Mouse (Mus musculus): ENCODE measurements around the gene Dhx16.

Gene Dhx16

DNA sequence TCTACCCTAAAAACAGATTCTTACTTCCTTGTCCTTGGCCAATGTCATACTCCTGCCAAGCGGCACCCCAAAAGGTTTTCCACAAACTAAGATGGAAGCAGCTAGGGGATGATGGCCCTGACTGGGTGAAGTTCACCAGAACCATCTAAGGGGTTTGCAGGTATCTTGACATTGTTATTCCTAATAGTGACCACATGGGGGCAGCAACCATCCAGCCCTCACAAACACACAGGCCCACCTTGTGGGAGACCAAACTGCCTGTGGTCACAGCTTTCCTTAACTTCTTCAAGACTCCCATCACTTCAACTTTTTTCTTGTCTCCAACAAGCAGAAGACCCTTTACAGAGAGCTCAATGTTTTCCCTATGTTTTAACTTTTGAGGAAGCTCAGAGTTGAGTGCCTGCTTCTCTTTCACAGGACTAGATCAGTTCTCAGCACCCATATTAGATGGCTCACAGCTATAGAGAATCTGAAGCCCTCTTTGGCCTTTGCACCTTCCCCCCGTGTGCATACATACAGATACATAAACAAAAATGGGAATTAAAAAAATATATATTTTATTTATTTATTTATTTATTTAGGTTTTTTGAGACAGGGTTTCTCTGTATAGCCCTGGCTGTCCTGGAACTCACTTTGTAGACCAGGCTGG lies 58.2 kb downstream of the Dhx16 start:
- peaks cover 1% of the 10 kb centered on the region for H3K36me3 ChIP-seq (ENCODE audit: insufficient read depth, low read length)
- TF ChIP-seq CTCF (conservative IDR thresholded peaks at IDR 0.05; ENCODE audit: low read length) (peak; percentile 71), NANOG (IDR thresholded peaks at IDR 0.05; ENCODE audit: borderline replicate concordance, low read length) (no peak)
- H3K27me3 ChIP-seq (ENCODE audit: insufficient read depth, low read length), result no peaks in the 10 kb centered on the region
- peaks cover 6% of the 10 kb centered on the region for H3K9me3 ChIP-seq (ENCODE audit: low read length)
- peaks cover 43% of the 10 kb centered on the region for H3K4me1 ChIP-seq (replicated peaks; ENCODE audit: low read depth, low read length)
- no peak overlapping the region for H3K4me3 ChIP-seq (replicated peaks; ENCODE audit: low read length)

DNA sequence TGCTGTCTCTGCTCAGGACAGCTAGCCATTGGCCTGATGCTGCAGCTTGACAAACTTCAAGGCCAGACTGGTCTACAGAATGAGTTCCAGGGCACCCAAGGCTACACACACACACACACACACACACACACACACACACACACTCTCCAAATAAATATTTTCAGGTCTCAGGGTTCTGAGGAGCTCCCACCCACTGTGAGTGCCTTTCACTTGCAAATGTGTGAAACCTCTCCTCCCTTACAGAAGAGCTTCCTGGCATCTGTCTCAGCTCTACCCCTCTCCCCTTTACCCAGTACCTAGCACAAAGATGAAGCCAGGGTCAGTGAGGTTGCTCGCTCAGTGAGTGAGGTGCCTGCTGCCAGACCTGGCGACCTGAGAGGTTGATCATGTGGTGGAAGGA lies 59.5 kb downstream of the Dhx16 start:
- no peak for TF ChIP-seq NANOG (IDR thresholded peaks at IDR 0.05; ENCODE audit: borderline replicate concordance, low read length)
- peak; percentile 47; the same call in 1 of the 2 replicates for TF ChIP-seq POU5F1 (IDR thresholded peaks at IDR 0.05; ENCODE audit: borderline replicate concordance, low read length)
- peak overlapping the region; percentile 7; the same call in 1 of the 2 replicates for H3K4me3 ChIP-seq (replicated peaks; ENCODE audit: low read length)
- H3K36me3 ChIP-seq (ENCODE audit: insufficient read depth, low read length), result no peaks in the 10 kb centered on the region
- H3K9me3 ChIP-seq (ENCODE audit: low read length), result peaks cover 6% of the 10 kb centered on the region
- no peaks in the 10 kb centered on the region for H3K27me3 ChIP-seq (ENCODE audit: insufficient read depth, low read length)
- peaks cover 42% of the 10 kb centered on the region for H3K4me1 ChIP-seq (replicated peaks; ENCODE audit: low read depth, low read length)

DNA sequence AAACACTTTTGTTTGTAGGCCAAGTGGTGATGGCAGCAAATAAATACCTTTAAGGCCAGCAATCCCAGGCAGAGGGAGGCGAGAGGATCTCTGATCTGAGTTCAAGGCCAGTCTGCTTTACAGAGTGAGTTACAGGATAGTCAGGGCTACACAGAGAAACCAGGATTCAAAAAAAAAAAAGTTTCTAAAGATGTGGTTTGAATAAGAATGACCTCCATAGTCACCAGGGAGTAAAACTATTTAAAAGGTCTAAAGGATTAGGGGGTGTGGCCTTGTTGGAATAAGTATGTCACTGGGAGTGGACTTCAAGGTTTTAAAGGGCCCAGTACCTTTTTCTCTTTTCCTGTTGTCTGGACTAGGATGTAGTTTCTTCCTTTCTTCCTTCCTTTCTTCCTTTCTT lies 60.3 kb downstream of the Dhx16 start:
- Histone ChIP-seq H3K9me3 (ENCODE audit: low read length) (peaks cover 6% of the 10 kb centered on the region), H3K4me3 (replicated peaks; ENCODE audit: low read length) (peak overlapping the region; percentile 7), H3K27me3 (ENCODE audit: insufficient read depth, low read length) (no peaks in the 10 kb centered on the region), H3K4me1 (replicated peaks; ENCODE audit: low read depth, low read length) (peaks cover 35% of the 10 kb centered on the region), H3K36me3 (ENCODE audit: insufficient read depth, low read length) (no peaks in the 10 kb centered on the region)
- TF ChIP-seq POU5F1 (IDR thresholded peaks at IDR 0.05; ENCODE audit: borderline replicate concordance, low read length) (no peak), CTCF (conservative IDR thresholded peaks at IDR 0.05; ENCODE audit: low read length) (no peak), NANOG (IDR thresholded peaks at IDR 0.05; ENCODE audit: borderline replicate concordance, low read length) (no peak; the same call in 1 of the 2 replicates)
